14 mouse cellular contexts compared by ENCODE assay signal in the genomic region with DNA sequence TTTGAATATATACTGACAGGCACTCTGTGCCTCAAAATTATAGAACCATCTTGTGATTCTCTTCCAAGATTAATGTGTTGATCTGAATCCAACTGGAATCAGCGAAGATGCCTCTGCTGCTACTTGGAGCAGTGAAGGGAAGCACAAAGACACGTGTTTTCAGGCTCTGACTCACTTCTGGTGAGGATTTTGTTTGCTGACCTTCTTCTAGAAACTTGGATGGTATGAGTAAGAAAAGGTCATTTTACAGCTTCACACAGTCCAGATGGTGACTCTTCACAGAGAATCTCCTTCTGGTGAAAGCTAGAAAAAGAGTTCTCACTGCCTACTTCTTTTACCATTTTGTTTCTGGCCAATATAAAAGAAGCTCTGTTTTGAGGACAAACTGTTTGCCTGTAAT.
A peak's percentile ranks its signal among the peaks of the same experiment; 100 is the strongest.
DNase-seq lines count a peak whose midpoint lies in the region; ATAC-seq and TF ChIP-seq lines count a peak whose summit lies in the region.
"Had no signal": no experiment of that assay in that cellular context is flagged by ENCODE, and none has a peak within 500 bp of the region (broad histone marks: within the 10 kb centered on the region; RNA-seq: fewer than 3 reads in every experiment).

No protein-coding gene starts in this region.

- no peaks in the 10 kb centered on the region for H3K9me3 ChIP-seq in heart, embryonic 11.5 days (replicated peaks; ENCODE audit: control insufficient read depth, low read length)
- no peaks in the 10 kb centered on the region for H3K9me3 ChIP-seq in kidney, embryonic 16.5 days (ENCODE audit: low read length)
- no peaks in the 10 kb centered on the region for H3K9me3 ChIP-seq in hindbrain, embryonic 13.5 days
- H3K9me3 ChIP-seq: midbrain, embryonic 15.5 days; neural tube, embryonic 13.5 days had no signal

- H3K4me2 ChIP-seq in heart, embryonic 11.5 days = no peak overlapping the region
- no peak overlapping the region for H3K4me2 ChIP-seq in kidney, embryonic 16.5 days (replicated peaks; ENCODE audit: low read depth, low read length)
- no peak overlapping the region for H3K4me2 ChIP-seq in hindbrain, embryonic 13.5 days
- H3K4me2 ChIP-seq: midbrain, embryonic 15.5 days; neural tube, embryonic 13.5 days had no signal

- POLR2A ChIA-PET in Patski (lab: Charles Lee) = interaction anchor here (0.6 kb wide), 1 partner anchor 121 kb away, joined by 5 read pairs; no protein-coding TSS in a partner anchor

- DNase-seq in heart, adult 9 months (ENCODE audit: low spot score in 2 of 2) = peak; percentile 7 to 10
- peak; percentile 10 for DNase-seq in Patski (ENCODE audit: low read depth, low spot score)
- DNase-seq in brain, embryonic 18.5 days (ENCODE audit: low read depth, low spot score) = peak; percentile 24
- DNase-seq in left cerebral cortex, postnatal 14 days (ENCODE audit: low spot score in 2 of 2) = peak; percentile 57 to 80
- DNase-seq: gastrocnemius, postnatal 10 days; kidney, postnatal 10 days; liver; lung, postnatal 10 days had no signal

- H3K36me3 ChIP-seq in heart, embryonic 11.5 days (ENCODE audit: control insufficient read depth, insufficient read depth, low read length) = no peaks in the 10 kb centered on the region
- H3K36me3 ChIP-seq in kidney, embryonic 16.5 days (ENCODE audit: insufficient read depth, low read length) = no peaks in the 10 kb centered on the region
- H3K36me3 ChIP-seq in hindbrain, embryonic 13.5 days = no peaks in the 10 kb centered on the region
- H3K36me3 ChIP-seq: midbrain, embryonic 15.5 days; neural tube, embryonic 13.5 days had no signal

- no peak for ATAC-seq in heart, embryonic 11.5 days (replicated peaks; ENCODE audit: insufficient number of reproducible peaks, low FRiP score, low TSS enrichment)
- peak; percentile 88 for ATAC-seq in Patski
- ATAC-seq in kidney, embryonic 16.5 days (ENCODE audit: low FRiP score, low TSS enrichment) = no peak
- no peak for ATAC-seq in erythroblast, adult 5-6 weeks (replicated peaks; ENCODE audit: low FRiP score, poor library complexity, severe bottlenecking)
- no peak for ATAC-seq in hindbrain, embryonic 13.5 days (ENCODE audit: low FRiP score)
- ATAC-seq: midbrain, embryonic 15.5 days had no signal

- CTCF ChIA-PET in Patski (lab: Charles Lee) = no interaction called here

- H3K9ac ChIP-seq in heart, embryonic 11.5 days (ENCODE audit: low read depth, low read length) = no peak overlapping the region
- H3K9ac ChIP-seq in kidney, embryonic 16.5 days (replicated peaks; ENCODE audit: low read length) = no peak overlapping the region
- H3K9ac ChIP-seq in hindbrain, embryonic 13.5 days = no peak overlapping the region
- H3K9ac ChIP-seq: midbrain, embryonic 15.5 days; neural tube, embryonic 13.5 days had no signal

- intact Hi-C loops in left cerebral cortex, postnatal 14 days (cut with DNase I) = no loop called here

- H3K4me3 ChIP-seq in heart, embryonic 11.5 days (ENCODE audit: low read depth, low read length) = no peak overlapping the region
- no peak overlapping the region for H3K4me3 ChIP-seq in kidney, embryonic 16.5 days (ENCODE audit: low read length)
- H3K4me3 ChIP-seq in hindbrain, embryonic 13.5 days = no peak overlapping the region
- H3K4me3 ChIP-seq: midbrain, embryonic 15.5 days; neural tube, embryonic 13.5 days had no signal

- WGBS in heart, embryonic 11.5 days (ENCODE audit: insufficient replicate concordance) = 72% methylated on average over 2 of the region's 2 CpGs
- 80% methylated on average over 2 of the region's 2 CpGs for WGBS in kidney, embryonic 16.5 days
- 81% methylated on average over 2 of the region's 2 CpGs for WGBS in hindbrain, embryonic 13.5 days

- no peaks in the 10 kb centered on the region for H3K27me3 ChIP-seq in heart, embryonic 11.5 days (ENCODE audit: control insufficient read depth, insufficient read depth, low read length)
- no peaks in the 10 kb centered on the region for H3K27me3 ChIP-seq in Patski
- H3K27me3 ChIP-seq in kidney, embryonic 16.5 days (ENCODE audit: insufficient read depth, low read length) = no peaks in the 10 kb centered on the region
- no peaks in the 10 kb centered on the region for H3K27me3 ChIP-seq in hindbrain, embryonic 13.5 days
- H3K27me3 ChIP-seq: midbrain, embryonic 15.5 days; neural tube, embryonic 13.5 days had no signal

- H3K4me1 ChIP-seq in heart, embryonic 11.5 days (ENCODE audit: control insufficient read depth, insufficient read depth, low read length) = peaks cover 3% of the 10 kb centered on the region; the same call in 1 of the 2 replicates
- no peaks in the 10 kb centered on the region for H3K4me1 ChIP-seq in kidney, embryonic 16.5 days (ENCODE audit: insufficient read depth, low read length)
- no peaks in the 10 kb centered on the region for H3K4me1 ChIP-seq in hindbrain, embryonic 13.5 days (replicated peaks)
- H3K4me1 ChIP-seq: midbrain, embryonic 15.5 days; neural tube, embryonic 13.5 days had no signal

- no peak overlapping the region for H3K27ac ChIP-seq in heart, embryonic 11.5 days (ENCODE audit: low read depth, low read length)
- H3K27ac ChIP-seq in kidney, embryonic 16.5 days (ENCODE audit: low read length) = no peak overlapping the region
- no peak overlapping the region for H3K27ac ChIP-seq in hindbrain, embryonic 13.5 days
- H3K27ac ChIP-seq: midbrain, embryonic 15.5 days; neural tube, embryonic 13.5 days had no signal

- TF ChIP-seq CTCF in Patski (IDR thresholded peaks at IDR 0.05) = no peak

- in situ Hi-C loops in Patski (cut with MboI; ENCODE audit: low pct_unique_long_range_greater_than_20kb) = no loop called here

Comparison
In these comparisons a context has a peak if more than half of its experiments do, and no peak if none do; other contexts are left out.
1. DNase-seq: peak in every context shown above with its lines; median percentile 68 in left cerebral cortex, postnatal 14 days; 24 in brain, embryonic 18.5 days; 10 in Patski; 8 in heart, adult 9 months.